Mouse (Mus musculus): ENCODE results near the gene Usp48. TPM values are rescaled to one million over a fixed set of nuclear protein-coding genes. Genes with fewer than 3 reads are reported as not detected.

Gene Usp48
- polyA plus RNA-seq, 1 experiment, result 162 TPM

DNA sequence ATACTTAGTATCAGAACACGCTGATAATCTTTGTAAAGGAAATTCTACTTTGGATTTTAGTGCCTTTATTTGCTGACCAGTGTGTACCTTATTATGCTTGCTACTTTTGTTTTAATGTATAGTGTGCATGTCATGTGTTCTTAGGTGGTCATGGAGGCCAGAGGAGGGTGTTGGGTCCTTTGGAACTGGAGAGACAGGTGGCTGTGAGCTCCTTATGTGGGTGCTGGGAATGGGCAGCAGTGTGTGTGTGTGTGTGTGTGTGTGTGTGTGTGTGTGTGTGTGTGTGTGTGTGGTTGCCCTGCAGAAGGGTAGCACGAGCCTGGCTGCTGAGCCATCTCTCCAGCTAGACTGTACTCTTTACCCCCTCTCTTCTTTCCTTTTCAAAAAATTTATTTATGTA, 13.5 kb downstream of the Usp48 start:
- no peak overlapping the region for H3K4me3 ChIP-seq (ENCODE audit: insufficient read depth, low read length)
- TF ChIP-seq POLR2A (IDR thresholded peaks at IDR 0.05; ENCODE audit: borderline replicate concordance, low read depth, low read length), result no peak
- no peak for TF ChIP-seq CTCF (IDR thresholded peaks at IDR 0.05; ENCODE audit: low read depth, low read length)
- peaks cover 50% of the 10 kb centered on the region for H3K4me1 ChIP-seq (ENCODE audit: control insufficient read depth, insufficient read depth, low read length)
- H3K27ac ChIP-seq (ENCODE audit: insufficient read depth, low read depth, low read length), result no peak overlapping the region

DNA sequence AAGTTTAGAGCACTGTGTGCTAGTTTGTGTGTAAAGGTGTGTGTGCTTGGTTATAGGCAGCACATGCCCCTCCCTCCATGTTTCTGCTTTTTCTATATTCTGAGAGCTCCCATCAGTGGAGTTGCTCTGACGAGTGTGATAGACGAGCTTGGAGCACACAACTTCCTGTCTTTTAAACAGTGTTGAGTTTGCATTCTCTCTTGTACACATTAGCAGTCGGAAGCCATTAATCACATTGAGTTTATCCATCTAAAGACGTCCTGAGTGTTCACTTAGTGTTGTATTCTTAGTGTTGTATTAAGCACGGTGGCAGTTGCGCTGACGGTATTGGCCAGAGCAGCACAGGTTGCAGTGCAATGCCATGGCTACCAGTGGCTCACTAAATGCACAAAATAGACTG, 15.7 kb downstream of the Usp48 start:
- H3K27ac ChIP-seq (ENCODE audit: insufficient read depth, low read depth, low read length), result peak overlapping the region; percentile 90
- peaks cover 39% of the 10 kb centered on the region for H3K4me1 ChIP-seq (ENCODE audit: control insufficient read depth, insufficient read depth, low read length)
- TF ChIP-seq POLR2A (IDR thresholded peaks at IDR 0.05; ENCODE audit: borderline replicate concordance, low read depth, low read length) (no peak), CTCF (IDR thresholded peaks at IDR 0.05; ENCODE audit: low read depth, low read length) (no peak)
- H3K4me3 ChIP-seq (ENCODE audit: insufficient read depth, low read length), result no peak overlapping the region

DNA sequence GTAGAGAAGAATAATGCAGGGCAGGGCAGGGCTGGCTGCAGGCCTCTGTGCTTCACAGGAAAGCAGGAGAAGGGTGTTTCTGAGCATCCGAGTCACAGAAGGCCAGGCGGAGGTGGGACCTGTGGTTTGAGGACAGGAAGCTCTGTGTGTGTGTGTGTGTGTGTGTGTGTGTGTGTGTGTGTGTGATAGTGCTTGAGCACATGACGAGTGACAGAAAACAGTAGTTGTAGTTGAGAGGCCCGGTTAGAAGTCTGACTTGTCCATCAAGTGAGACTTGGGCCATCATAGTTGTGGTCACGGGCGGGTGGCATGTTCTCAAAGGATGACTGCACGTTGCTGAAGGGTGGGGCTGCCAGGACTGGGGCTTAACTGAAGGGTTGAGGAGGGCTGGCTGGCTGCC, 16.1 kb downstream of the Usp48 start:
- peak overlapping the region; percentile 90 for H3K27ac ChIP-seq (ENCODE audit: insufficient read depth, low read depth, low read length)
- H3K4me1 ChIP-seq (ENCODE audit: control insufficient read depth, insufficient read depth, low read length), result peaks cover 37% of the 10 kb centered on the region
- no peak for TF ChIP-seq CTCF (IDR thresholded peaks at IDR 0.05; ENCODE audit: low read depth, low read length)
- TF ChIP-seq POLR2A (IDR thresholded peaks at IDR 0.05; ENCODE audit: borderline replicate concordance, low read depth, low read length), result no peak
- H3K4me3 ChIP-seq (ENCODE audit: insufficient read depth, low read length), result peak overlapping the region; percentile 36; the same call in 1 of the 2 replicates

DNA sequence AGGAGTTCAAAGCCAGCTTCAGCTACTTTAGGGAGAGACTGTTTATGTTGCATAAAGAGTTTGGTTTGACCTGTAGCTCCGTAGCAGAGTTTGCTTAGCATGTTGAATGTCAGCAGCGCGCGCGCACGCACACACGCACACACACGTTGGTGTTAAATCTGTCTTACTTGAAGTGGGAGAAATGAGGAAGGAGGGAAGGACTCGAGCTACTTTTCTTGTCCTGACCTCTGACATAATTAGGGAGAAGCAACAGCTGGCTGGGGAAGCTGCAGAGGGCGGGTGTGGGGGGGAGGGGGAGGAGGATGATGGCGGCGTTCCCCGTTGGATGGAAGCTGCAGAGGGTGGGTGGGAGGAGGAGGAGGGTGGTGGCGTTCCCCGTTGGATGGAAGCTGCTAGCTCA, 16.7 kb downstream of the Usp48 start:
- Histone ChIP-seq H3K27ac (ENCODE audit: insufficient read depth, low read depth, low read length) (peak overlapping the region; percentile 90), H3K4me1 (ENCODE audit: control insufficient read depth, insufficient read depth, low read length) (peaks cover 37% of the 10 kb centered on the region), H3K4me3 (ENCODE audit: insufficient read depth, low read length) (peak overlapping the region; percentile 36)
- TF ChIP-seq POLR2A (IDR thresholded peaks at IDR 0.05; ENCODE audit: borderline replicate concordance, low read depth, low read length), result no peak
- no peak for TF ChIP-seq CTCF (IDR thresholded peaks at IDR 0.05; ENCODE audit: low read depth, low read length)

DNA sequence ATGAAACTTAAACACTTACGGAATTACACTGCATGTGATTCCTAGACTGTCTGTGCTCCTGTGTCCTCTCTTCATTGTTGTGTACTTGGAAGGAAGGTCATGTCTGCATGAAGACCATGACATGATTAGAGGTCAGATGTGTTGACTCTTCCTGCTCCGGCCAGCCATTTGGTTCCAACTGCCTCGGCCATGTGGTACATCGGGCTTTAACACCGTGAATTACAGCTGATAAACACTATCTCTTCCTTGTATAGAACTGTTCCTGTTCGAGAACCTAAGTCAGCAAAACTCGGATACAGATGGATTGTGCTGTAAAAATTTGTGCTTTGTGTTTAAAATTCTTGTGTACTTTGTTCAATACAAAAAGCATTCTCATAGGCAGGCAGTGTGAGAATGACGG, 29.3 kb downstream of the Usp48 start:
- H3K27ac ChIP-seq (ENCODE audit: insufficient read depth, low read depth, low read length), result no peak overlapping the region
- H3K4me3 ChIP-seq (ENCODE audit: insufficient read depth, low read length), result no peak overlapping the region
- H3K4me1 ChIP-seq (ENCODE audit: control insufficient read depth, insufficient read depth, low read length), result peaks cover 10% of the 10 kb centered on the region
- TF ChIP-seq CTCF (IDR thresholded peaks at IDR 0.05; ENCODE audit: low read depth, low read length), result no peak
- no peak for TF ChIP-seq POLR2A (IDR thresholded peaks at IDR 0.05; ENCODE audit: borderline replicate concordance, low read depth, low read length)

DNA sequence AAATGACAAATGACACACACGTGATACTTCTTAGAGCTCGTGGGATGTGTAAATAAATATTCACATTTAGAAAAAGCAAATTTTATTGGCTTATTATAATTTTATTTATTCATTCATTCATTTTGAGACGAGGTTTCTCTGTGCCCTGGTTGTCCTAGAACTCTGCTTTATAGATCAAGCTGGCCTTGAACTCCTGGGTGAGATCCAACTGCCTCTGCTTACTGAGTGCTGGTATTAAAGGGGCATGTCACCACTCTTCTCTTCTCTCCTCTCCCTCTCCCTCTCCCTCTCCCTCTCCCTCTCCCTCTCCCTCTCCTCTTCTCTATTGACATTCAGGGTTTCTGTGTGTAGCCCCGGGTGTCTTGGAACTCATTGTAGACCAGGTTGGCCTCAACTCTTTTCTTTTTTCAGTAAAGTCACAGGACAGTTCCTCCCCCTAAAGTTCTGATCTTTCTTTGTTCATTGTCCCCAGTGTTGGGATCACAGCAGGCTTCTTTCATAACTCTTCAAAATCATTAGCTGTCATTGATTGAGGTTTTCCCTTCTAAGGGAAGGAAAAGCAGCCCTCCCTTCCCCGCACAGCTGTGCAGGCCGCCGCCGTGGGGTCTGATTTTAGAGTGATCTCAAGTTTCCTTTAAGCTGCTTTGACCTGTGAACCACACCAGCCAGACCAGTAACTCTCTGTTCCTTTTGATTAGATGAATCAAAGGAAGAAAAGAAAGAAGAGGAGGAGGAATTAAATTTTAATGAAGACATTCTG, 34.1 kb downstream of the Usp48 start:
- Histone ChIP-seq H3K4me1 (ENCODE audit: control insufficient read depth, insufficient read depth, low read length) (peaks cover 38% of the 10 kb centered on the region), H3K27ac (ENCODE audit: insufficient read depth, low read depth, low read length) (no peak overlapping the region), H3K4me3 (ENCODE audit: insufficient read depth, low read length) (no peak overlapping the region)
- TF ChIP-seq CTCF (IDR thresholded peaks at IDR 0.05; ENCODE audit: low read depth, low read length), result no peak

DNA sequence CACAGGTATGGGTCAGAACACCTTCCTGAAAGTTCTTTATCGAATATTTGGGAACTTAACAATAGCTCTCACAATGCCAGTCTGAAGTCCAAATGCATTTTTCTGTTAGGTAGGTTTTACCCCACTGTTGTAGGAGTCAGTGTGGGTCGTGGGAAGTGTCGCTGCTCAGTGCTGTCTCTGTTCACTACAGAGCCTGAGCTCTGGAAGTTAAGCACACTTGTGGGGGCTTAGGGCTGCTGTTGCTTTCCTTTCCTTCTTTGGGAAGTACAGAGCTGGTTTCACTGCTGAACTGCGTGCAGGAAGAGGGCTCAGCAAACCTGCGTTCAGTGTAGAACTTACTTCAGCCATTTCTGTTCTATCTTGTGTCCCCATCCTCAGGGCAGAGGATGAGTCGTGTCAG, 34.8 kb downstream of the Usp48 start:
- TF ChIP-seq POLR2A (IDR thresholded peaks at IDR 0.05; ENCODE audit: borderline replicate concordance, low read depth, low read length) (no peak), CTCF (IDR thresholded peaks at IDR 0.05; ENCODE audit: low read depth, low read length) (no peak)
- Histone ChIP-seq H3K4me1 (ENCODE audit: control insufficient read depth, insufficient read depth, low read length) (peaks cover 45% of the 10 kb centered on the region), H3K27ac (ENCODE audit: insufficient read depth, low read depth, low read length) (peak overlapping the region; percentile 49; the same call in 1 of the 2 replicates), H3K4me3 (ENCODE audit: insufficient read depth, low read length) (no peak overlapping the region)

DNA sequence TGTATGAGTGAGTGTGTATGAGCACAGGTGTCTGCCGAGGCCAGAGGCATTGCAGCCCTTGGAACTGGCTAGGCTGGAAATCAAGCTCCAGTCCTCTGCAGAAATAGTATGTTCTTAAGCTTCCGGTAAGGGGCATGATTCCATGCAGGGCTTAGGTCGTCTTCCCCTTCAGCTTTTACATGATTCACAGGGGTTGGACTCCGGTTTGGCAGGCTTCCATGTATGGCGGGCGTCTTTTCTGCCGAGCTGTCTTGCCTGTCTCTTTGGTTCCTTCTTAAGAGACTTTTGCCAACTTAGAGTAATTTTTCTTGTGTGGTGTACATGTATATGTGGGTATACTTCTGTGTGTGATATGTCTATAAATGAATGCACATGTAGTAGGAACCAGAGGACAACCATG, 35.8 kb downstream of the Usp48 start:
- no peak for TF ChIP-seq CTCF (IDR thresholded peaks at IDR 0.05; ENCODE audit: low read depth, low read length)
- peak overlapping the region; percentile 49 for H3K27ac ChIP-seq (ENCODE audit: insufficient read depth, low read depth, low read length)

DNA sequence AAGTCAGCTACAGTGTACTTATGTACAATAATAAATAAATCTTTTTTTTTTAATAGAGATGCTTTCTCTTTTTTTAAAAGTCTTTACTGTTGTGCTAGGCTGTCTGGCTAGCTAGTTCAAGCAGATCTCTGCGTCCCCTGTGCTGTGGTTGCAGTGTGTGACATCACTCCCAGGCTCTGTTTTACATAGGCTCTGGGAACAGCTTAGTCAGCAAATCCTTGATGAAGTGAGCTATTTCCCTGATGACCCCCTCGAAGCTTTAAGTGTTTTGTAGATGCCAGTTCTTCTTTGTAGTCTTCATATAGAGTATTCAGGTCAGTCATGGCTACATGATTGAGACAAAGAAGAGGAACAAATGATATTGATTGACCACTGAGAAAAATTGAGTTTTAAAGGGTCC, 36.6 kb downstream of the Usp48 start:
- TF ChIP-seq POLR2A (IDR thresholded peaks at IDR 0.05; ENCODE audit: borderline replicate concordance, low read depth, low read length) (no peak), CTCF (IDR thresholded peaks at IDR 0.05; ENCODE audit: low read depth, low read length) (no peak)
- peaks cover 48% of the 10 kb centered on the region for H3K4me1 ChIP-seq (ENCODE audit: control insufficient read depth, insufficient read depth, low read length)

More for the DNA sequence above, 35.8 kb downstream of the Usp48 start:
- H3K4me3 ChIP-seq (ENCODE audit: insufficient read depth, low read length), result no peak overlapping the region
- H3K4me1 ChIP-seq (ENCODE audit: control insufficient read depth, insufficient read depth, low read length), result peaks cover 48% of the 10 kb centered on the region

DNA sequence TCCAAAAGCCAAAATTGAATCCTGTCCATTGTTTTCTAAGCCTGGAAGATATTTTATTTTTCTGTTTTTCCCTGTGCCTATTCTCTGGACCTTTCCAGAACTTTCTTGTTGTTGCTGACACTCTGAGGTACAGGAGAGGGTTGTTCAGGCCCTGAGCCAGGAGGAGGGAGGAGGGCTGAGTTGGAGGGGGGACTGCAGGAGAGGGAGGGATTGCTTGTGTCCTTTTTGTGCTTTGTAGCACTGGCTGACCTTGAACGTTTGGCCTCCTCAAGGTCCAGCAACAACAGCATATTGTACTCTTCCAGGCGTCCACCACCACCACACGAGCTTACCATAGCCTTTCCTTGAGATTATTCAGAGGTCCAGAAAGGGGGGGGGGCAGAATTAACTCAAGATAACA, 38.0 kb downstream of the Usp48 start:
- Histone ChIP-seq H3K4me1 (ENCODE audit: control insufficient read depth, insufficient read depth, low read length) (peaks cover 46% of the 10 kb centered on the region), H3K4me3 (ENCODE audit: insufficient read depth, low read length) (no peak overlapping the region), H3K27ac (ENCODE audit: insufficient read depth, low read depth, low read length) (no peak overlapping the region)
- TF ChIP-seq POLR2A (IDR thresholded peaks at IDR 0.05; ENCODE audit: borderline replicate concordance, low read depth, low read length), result no peak

More for the DNA sequence above, 36.6 kb downstream of the Usp48 start:
- H3K27ac ChIP-seq (ENCODE audit: insufficient read depth, low read depth, low read length), result no peak overlapping the region
- no peak overlapping the region for H3K4me3 ChIP-seq (ENCODE audit: insufficient read depth, low read length)
